Mouse (Mus musculus) liver, embryonic 16.5 days (tissue): ENCODE measurements around the gene Cald1. TPM values are rescaled to one million over a fixed set of nuclear protein-coding genes. Genes with fewer than 3 reads are reported as not detected.

Experiments
- ATAC-seq: fragments of 200-750 bp; cut with Nextera tagmentation; 2 replicates; pipeline ENCODE4 v1.8.0; 2017; ENCODE audit warnings: low read depth, mild to moderate bottlenecking, moderate number of reproducible peaks, moderate library complexity
- H3K27ac ChIP-seq: fragments of 300-500 bp; sonication (generic); 2 replicates; pipeline ENCODE4 v1.5.1; 2014; ENCODE audit warnings: mild to moderate bottlenecking, low read length
- H3K27me3 ChIP-seq: fragments of 300-500 bp; sonication (generic); 2 replicates; pipeline ENCODE4 v1.6.1; 2014; ENCODE audit warnings: low read depth, low read length, mixed read lengths; ENCODE audit not compliant: control insufficient read depth, insufficient read depth
- H3K36me3 ChIP-seq: fragments of 300-500 bp; sonication (generic); 2 replicates; pipeline ENCODE4 v1.6.1; 2014; ENCODE audit warnings: mild to moderate bottlenecking; ENCODE audit not compliant: control insufficient read depth, insufficient read depth
- H3K4me1 ChIP-seq: fragments of 300-500 bp; sonication (generic); 2 replicates; pipeline ENCODE4 v1.6.1; 2014; ENCODE audit warnings: low read depth, low read length, mixed read lengths; ENCODE audit not compliant: control insufficient read depth
- H3K4me2 ChIP-seq: fragments of 300-500 bp; sonication (generic); 2 replicates; pipeline ENCODE4 v1.6.1; 2014; ENCODE audit warnings: low read depth, low read length, mixed read lengths
- H3K4me3 ChIP-seq: fragments of 300-500 bp; sonication (generic); 2 replicates; pipeline ENCODE4 v1.5.1; 2014; ENCODE audit warnings: low read depth, mild to moderate bottlenecking, low read length
- H3K9ac ChIP-seq: fragments of 300-500 bp; sonication (generic); 2 replicates; pipeline ENCODE4 v1.6.1; 2014; ENCODE audit warnings: low read depth, low read length
- H3K9me3 ChIP-seq: fragments of 300-500 bp; sonication (generic); replicated peaks from 2 replicates; pipeline ENCODE4 v1.6.1; 2016; ENCODE audit warnings: low read length; ENCODE audit not compliant: control insufficient read depth
- WGBS: fragments of 180-500 bp; shearing (Covaris S2); extraction: QIAGEN DNeasy Blood & Tissue Kit; methylation state at CpG from one replicate; pipeline ENCODE4 v1.1.7; 2014; ENCODE audit not compliant: insufficient replicate concordance; 5-methylcytosine and 5-hydroxymethylcytosine counted together
- polyA plus RNA-seq: library from polyadenylated mRNA; unstranded; fragments of >200 nt; fragmentation: Nextera tagmentation; extraction: Ambion mirVana; gene quantifications from 2 replicates; pipeline ENCODE4 v1.2.1, GENCODE M21; 2015

Gene Cald1
- polyA plus RNA-seq, 1 experiment from 2014 or later, result 68.7 TPM

GRCm38 (mm10) chr6:34725660-34726059, 127.4 kb downstream of the Cald1 start:
- no peaks in the 10 kb centered on the region for H3K27me3 ChIP-seq
- ATAC-seq, result no peak
- H3K27ac ChIP-seq, result no peak overlapping the region
- no peak overlapping the region for H3K4me3 ChIP-seq
- WGBS, result 38% methylated on average over 1 of the region's 1 CpGs
- H3K36me3 ChIP-seq, result no peaks in the 10 kb centered on the region
- H3K9me3 ChIP-seq, result no peaks in the 10 kb centered on the region
- H3K4me2 ChIP-seq, result no peak overlapping the region
- H3K9ac ChIP-seq, result no peak overlapping the region
- no peaks in the 10 kb centered on the region; the same call in none of the 2 replicates for H3K4me1 ChIP-seq

GRCm38 (mm10) chr6:34726104-34726503, 127.8 kb downstream of the Cald1 start:
- ATAC-seq, result no peak
- no peak overlapping the region for H3K9ac ChIP-seq
- WGBS, result 37% methylated on average over 1 of the region's 1 CpGs
- no peak overlapping the region for H3K4me3 ChIP-seq
- H3K4me1 ChIP-seq, result no peaks in the 10 kb centered on the region; the same call in none of the 2 replicates
- no peak overlapping the region for H3K4me2 ChIP-seq
- H3K27me3 ChIP-seq, result no peaks in the 10 kb centered on the region
- H3K27ac ChIP-seq, result peak overlapping the region; percentile 53
- no peaks in the 10 kb centered on the region for H3K36me3 ChIP-seq
- no peaks in the 10 kb centered on the region for H3K9me3 ChIP-seq

GRCm38 (mm10) chr6:34727316-34727983, 129.2 kb downstream of the Cald1 start:
- Histone ChIP-seq H3K4me1 (no peaks in the 10 kb centered on the region; the same call in none of the 2 replicates), H3K9ac (no peak overlapping the region), H3K36me3 (no peaks in the 10 kb centered on the region), H3K4me2 (no peak overlapping the region; the same call in 1 of the 2 replicates), H3K27me3 (no peaks in the 10 kb centered on the region), H3K4me3 (no peak overlapping the region), H3K9me3 (no peaks in the 10 kb centered on the region), H3K27ac (peak overlapping the region; percentile 80)
- 62% methylated on average over 15 of the region's 15 CpGs for WGBS
- peak; percentile 82 for ATAC-seq

GRCm38 (mm10) chr6:34729449-34730151, 131.3 kb downstream of the Cald1 start:
- H3K27me3 ChIP-seq, result no peaks in the 10 kb centered on the region
- H3K4me1 ChIP-seq, result no peaks in the 10 kb centered on the region; the same call in none of the 2 replicates
- WGBS, result 53% methylated on average over 8 of the region's 8 CpGs
- no peaks in the 10 kb centered on the region for H3K9me3 ChIP-seq
- ATAC-seq, result no peak
- no peak overlapping the region for H3K4me3 ChIP-seq
- H3K27ac ChIP-seq, result no peak overlapping the region
- H3K36me3 ChIP-seq, result no peaks in the 10 kb centered on the region
- H3K4me2 ChIP-seq, result no peak overlapping the region
- no peak overlapping the region for H3K9ac ChIP-seq

- 58% methylated on average over 6 of the region's 6 CpGs for WGBS
Observed at GRCm38 (mm10) chr6:34731007-34731406, 132.7 kb downstream of the Cald1 start.

GRCm38 (mm10) chr6:34731529-34731928, 133.2 kb downstream of the Cald1 start:
- Histone ChIP-seq H3K4me3 (no peak overlapping the region), H3K9me3 (no peaks in the 10 kb centered on the region), H3K27ac (no peak overlapping the region), H3K4me2 (no peak overlapping the region), H3K9ac (no peak overlapping the region), H3K36me3 (no peaks in the 10 kb centered on the region), H3K4me1 (no peaks in the 10 kb centered on the region; the same call in none of the 2 replicates), H3K27me3 (no peaks in the 10 kb centered on the region)
- no peak for ATAC-seq
- 69% methylated on average over 9 of the region's 9 CpGs for WGBS

More at GRCm38 (mm10) chr6:34731007-34731406, 132.7 kb downstream of the Cald1 start:
- Histone ChIP-seq H3K27me3 (no peaks in the 10 kb centered on the region), H3K4me3 (no peak overlapping the region), H3K4me2 (no peak overlapping the region), H3K9ac (no peak overlapping the region), H3K27ac (no peak overlapping the region), H3K4me1 (no peaks in the 10 kb centered on the region; the same call in none of the 2 replicates), H3K36me3 (no peaks in the 10 kb centered on the region), H3K9me3 (no peaks in the 10 kb centered on the region)
- ATAC-seq, result no peak

GRCm38 (mm10) chr6:34734940-34735695, 136.8 kb downstream of the Cald1 start:
- WGBS, result 63% methylated on average over 13 of the region's 13 CpGs
- ATAC-seq, result no peak
- H3K9me3 ChIP-seq, result no peaks in the 10 kb centered on the region

GRCm38 (mm10) chr6:34736934-34737333, 138.6 kb downstream of the Cald1 start:
- Histone ChIP-seq H3K9ac (no peak overlapping the region), H3K9me3 (no peaks in the 10 kb centered on the region), H3K27me3 (no peaks in the 10 kb centered on the region), H3K4me1 (peaks cover 4% of the 10 kb centered on the region), H3K4me2 (no peak overlapping the region), H3K36me3 (no peaks in the 10 kb centered on the region), H3K27ac (no peak overlapping the region), H3K4me3 (no peak overlapping the region)
- WGBS, result 32% methylated on average over 2 of the region's 2 CpGs
- ATAC-seq, result no peak

More at GRCm38 (mm10) chr6:34734940-34735695, 136.8 kb downstream of the Cald1 start:
- Histone ChIP-seq H3K4me2 (no peak overlapping the region), H3K27me3 (no peaks in the 10 kb centered on the region), H3K4me3 (no peak overlapping the region), H3K4me1 (peaks cover 4% of the 10 kb centered on the region), H3K9ac (no peak overlapping the region), H3K27ac (no peak overlapping the region), H3K36me3 (no peaks in the 10 kb centered on the region)
